Mouse (Mus musculus): ENCODE measurements around the gene Olfr624. TPM values are rescaled to one million over a fixed set of nuclear protein-coding genes. Genes with fewer than 3 reads are reported as not detected.

Olfr624 gene
- 0.13 TPM for polyA plus RNA-seq (2014; fragmentation: Illumina TruSeq; extraction: RNeasy Lipid Tissue Mini Kit (QIAGEN cat#74804); ENCODE audit: low read depth, low replicate concordance)

GRCm38 (mm10) chr7:103671091-103671490, at the start of gene Olfr624:
Gene Olfr624, minus strand, starts transcription at chr7:103671191.

GRCm38 (mm10) chr7:103714371-103714770, 43.4 kb upstream of the Olfr624 start, which contains the start of gene Olfr243:
Gene Olfr243, plus strand, starts transcription at chr7:103714671.

GRCm38 (mm10) chr7:103682420-103682819, 11.4 kb upstream of the Olfr624 start, which contains the start of gene Olfr625-ps1:
Gene Olfr625-ps1, plus strand, starts transcription at chr7:103682720.

GRCm38 (mm10) chr7:103663598-103663997, 7.4 kb downstream of the Olfr624 start, which contains the start of gene Olfr623:
Gene Olfr623, minus strand, starts transcription at chr7:103663698.

GRCm38 (mm10) chr7:103642602-103643001, 28.4 kb downstream of the Olfr624 start, which contains the start of gene Olfr622:
Gene Olfr622, minus strand, starts transcription at chr7:103642702.

Other genes starting within 250 kb of the Olfr624 start
- not detected for gene Olfr605, start 225.8 kb downstream of the Olfr624 start, polyA plus RNA-seq (2014; fragmentation: Illumina TruSeq; extraction: RNeasy Lipid Tissue Mini Kit (QIAGEN cat#74804); ENCODE audit: low read depth, low replicate concordance)
- gene Olfr606, start 222.1 kb downstream of the Olfr624 start, polyA plus RNA-seq (2014; fragmentation: Illumina TruSeq; extraction: RNeasy Lipid Tissue Mini Kit (QIAGEN cat#74804); ENCODE audit: low read depth, low replicate concordance): not detected
- not detected for gene Olfr607, start 207.0 kb downstream of the Olfr624 start, polyA plus RNA-seq (2014; fragmentation: Illumina TruSeq; extraction: RNeasy Lipid Tissue Mini Kit (QIAGEN cat#74804); ENCODE audit: low read depth, low replicate concordance)
- not detected for gene Olfr608, start 201.3 kb downstream of the Olfr624 start, polyA plus RNA-seq (2014; fragmentation: Illumina TruSeq; extraction: RNeasy Lipid Tissue Mini Kit (QIAGEN cat#74804); ENCODE audit: low read depth, low replicate concordance)
- gene Olfr609, start 173.1 kb downstream of the Olfr624 start, polyA plus RNA-seq (2014; fragmentation: Illumina TruSeq; extraction: RNeasy Lipid Tissue Mini Kit (QIAGEN cat#74804); ENCODE audit: low read depth, low replicate concordance): not detected
- not detected for gene Olfr610, start 159.1 kb downstream of the Olfr624 start, polyA plus RNA-seq (2014; fragmentation: Illumina TruSeq; extraction: RNeasy Lipid Tissue Mini Kit (QIAGEN cat#74804); ENCODE audit: low read depth, low replicate concordance)
- gene Olfr611, start 150.3 kb downstream of the Olfr624 start, polyA plus RNA-seq (2014; fragmentation: Illumina TruSeq; extraction: RNeasy Lipid Tissue Mini Kit (QIAGEN cat#74804); ENCODE audit: low read depth, low replicate concordance): not detected
- gene Olfr612, start 128.5 kb downstream of the Olfr624 start, polyA plus RNA-seq (2014; fragmentation: Illumina TruSeq; extraction: RNeasy Lipid Tissue Mini Kit (QIAGEN cat#74804); ENCODE audit: low read depth, low replicate concordance): not detected
- gene Olfr613, start 123.1 kb downstream of the Olfr624 start, polyA plus RNA-seq (2014; fragmentation: Illumina TruSeq; extraction: RNeasy Lipid Tissue Mini Kit (QIAGEN cat#74804); ENCODE audit: low read depth, low replicate concordance): not detected
- gene Olfr615, start 115.1 kb downstream of the Olfr624 start, polyA plus RNA-seq (2014; fragmentation: Illumina TruSeq; extraction: RNeasy Lipid Tissue Mini Kit (QIAGEN cat#74804); ENCODE audit: low read depth, low replicate concordance): not detected
- not detected for gene Olfr616, start 102.0 kb downstream of the Olfr624 start, polyA plus RNA-seq (2014; fragmentation: Illumina TruSeq; extraction: RNeasy Lipid Tissue Mini Kit (QIAGEN cat#74804); ENCODE audit: low read depth, low replicate concordance)
- not detected for gene Olfr617, start 98.1 kb downstream of the Olfr624 start, polyA plus RNA-seq (2014; fragmentation: Illumina TruSeq; extraction: RNeasy Lipid Tissue Mini Kit (QIAGEN cat#74804); ENCODE audit: low read depth, low replicate concordance)
- not detected for gene Olfr618, start 81.1 kb downstream of the Olfr624 start, polyA plus RNA-seq (2014; fragmentation: Illumina TruSeq; extraction: RNeasy Lipid Tissue Mini Kit (QIAGEN cat#74804); ENCODE audit: low read depth, low replicate concordance)
- gene Olfr619, start 70.6 kb downstream of the Olfr624 start, polyA plus RNA-seq (2014; fragmentation: Illumina TruSeq; extraction: RNeasy Lipid Tissue Mini Kit (QIAGEN cat#74804); ENCODE audit: low read depth, low replicate concordance): not detected
- not detected for gene Olfr620, start 58.7 kb downstream of the Olfr624 start, polyA plus RNA-seq (2014; fragmentation: Illumina TruSeq; extraction: RNeasy Lipid Tissue Mini Kit (QIAGEN cat#74804); ENCODE audit: low read depth, low replicate concordance)
- not detected for gene Olfr622, start 28.5 kb downstream of the Olfr624 start, polyA plus RNA-seq (2014; fragmentation: Illumina TruSeq; extraction: RNeasy Lipid Tissue Mini Kit (QIAGEN cat#74804); ENCODE audit: low read depth, low replicate concordance)
- gene Olfr623, start 7.5 kb downstream of the Olfr624 start, polyA plus RNA-seq (2014; fragmentation: Illumina TruSeq; extraction: RNeasy Lipid Tissue Mini Kit (QIAGEN cat#74804); ENCODE audit: low read depth, low replicate concordance): not detected
- not detected for gene Olfr625-ps1, start 11.5 kb upstream of the Olfr624 start, polyA plus RNA-seq (2014; fragmentation: Illumina TruSeq; extraction: RNeasy Lipid Tissue Mini Kit (QIAGEN cat#74804); ENCODE audit: low read depth, low replicate concordance)
- gene Olfr243, start 43.5 kb upstream of the Olfr624 start, polyA plus RNA-seq (2014; fragmentation: Illumina TruSeq; extraction: RNeasy Lipid Tissue Mini Kit (QIAGEN cat#74804); ENCODE audit: low read depth, low replicate concordance): not detected
- gene Olfr628, start 59.2 kb upstream of the Olfr624 start, polyA plus RNA-seq (2014; fragmentation: Illumina TruSeq; extraction: RNeasy Lipid Tissue Mini Kit (QIAGEN cat#74804); ENCODE audit: low read depth, low replicate concordance): not detected
- gene Olfr629, start 73.8 kb upstream of the Olfr624 start, polyA plus RNA-seq (2014; fragmentation: Illumina TruSeq; extraction: RNeasy Lipid Tissue Mini Kit (QIAGEN cat#74804); ENCODE audit: low read depth, low replicate concordance): not detected
- not detected for gene Olfr630, start 86.1 kb upstream of the Olfr624 start, polyA plus RNA-seq (2014; fragmentation: Illumina TruSeq; extraction: RNeasy Lipid Tissue Mini Kit (QIAGEN cat#74804); ENCODE audit: low read depth, low replicate concordance)
- not detected for gene Olfr69, start 100.4 kb upstream of the Olfr624 start, polyA plus RNA-seq (2014; fragmentation: Illumina TruSeq; extraction: RNeasy Lipid Tissue Mini Kit (QIAGEN cat#74804); ENCODE audit: low read depth, low replicate concordance)
- not detected for gene Olfr68, start 108.5 kb upstream of the Olfr624 start, polyA plus RNA-seq (2014; fragmentation: Illumina TruSeq; extraction: RNeasy Lipid Tissue Mini Kit (QIAGEN cat#74804); ENCODE audit: low read depth, low replicate concordance)
- not detected for gene Olfr67, start 120.6 kb upstream of the Olfr624 start, polyA plus RNA-seq (2014; fragmentation: Illumina TruSeq; extraction: RNeasy Lipid Tissue Mini Kit (QIAGEN cat#74804); ENCODE audit: low read depth, low replicate concordance)
- gene Hbb-bt, start 142.8 kb upstream of the Olfr624 start, polyA plus RNA-seq (2014; fragmentation: Illumina TruSeq; extraction: RNeasy Lipid Tissue Mini Kit (QIAGEN cat#74804); ENCODE audit: low read depth, low replicate concordance): 14.4 TPM
- 131 TPM for gene Hbb-bs, start 156.9 kb upstream of the Olfr624 start, polyA plus RNA-seq (2014; fragmentation: Illumina TruSeq; extraction: RNeasy Lipid Tissue Mini Kit (QIAGEN cat#74804); ENCODE audit: low read depth, low replicate concordance)
- not detected for gene Hbb-bh2, start 169.3 kb upstream of the Olfr624 start, polyA plus RNA-seq (2014; fragmentation: Illumina TruSeq; extraction: RNeasy Lipid Tissue Mini Kit (QIAGEN cat#74804); ENCODE audit: low read depth, low replicate concordance)
- not detected for gene Hbb-bh1, start 172.0 kb upstream of the Olfr624 start, polyA plus RNA-seq (2014; fragmentation: Illumina TruSeq; extraction: RNeasy Lipid Tissue Mini Kit (QIAGEN cat#74804); ENCODE audit: low read depth, low replicate concordance)
- gene Hbb-y, start 182.0 kb upstream of the Olfr624 start, polyA plus RNA-seq (2014; fragmentation: Illumina TruSeq; extraction: RNeasy Lipid Tissue Mini Kit (QIAGEN cat#74804); ENCODE audit: low read depth, low replicate concordance): not detected
- gene Olfr66, start 215.1 kb upstream of the Olfr624 start, polyA plus RNA-seq (2014; fragmentation: Illumina TruSeq; extraction: RNeasy Lipid Tissue Mini Kit (QIAGEN cat#74804); ENCODE audit: low read depth, low replicate concordance): not detected
- not detected for gene Olfr64, start 223.3 kb upstream of the Olfr624 start, polyA plus RNA-seq (2014; fragmentation: Illumina TruSeq; extraction: RNeasy Lipid Tissue Mini Kit (QIAGEN cat#74804); ENCODE audit: low read depth, low replicate concordance)
- gene Olfr65, start 232.3 kb upstream of the Olfr624 start, polyA plus RNA-seq (2014; fragmentation: Illumina TruSeq; extraction: RNeasy Lipid Tissue Mini Kit (QIAGEN cat#74804); ENCODE audit: low read depth, low replicate concordance): not detected

All from liver, adult 10 weeks (tissue).